Mouse (Mus musculus): ENCODE data around the gene Zfp418. TPM values are rescaled to one million over a fixed set of nuclear protein-coding genes. Genes with fewer than 3 reads are reported as not detected.
"Not testable (repeated sequence)": the region's sequence is repeated elsewhere in the genome, so short reads cannot be mapped to it uniquely, and the experiment has no call there.

Gene Zfp418
- polyA plus RNA-seq, 1 experiment from 2014 or later, result 3.0 TPM

- H3K27ac ChIP-seq, result not testable (repeated sequence)
Measured at GRCm38 (mm10) chr7:7209313-7210151, 38.4 kb downstream of the Zfp418 start, which contains the start of gene Zfp772. Gene Zfp772 (minus strand): TSS chr7:7209998.

More at GRCm38 (mm10) chr7:7209313-7210151, 38.4 kb downstream of the Zfp418 start, which contains the start of gene Zfp772:
- H3K27me3 ChIP-seq; H3K36me3 ChIP-seq; H3K9me3 ChIP-seq; H3K4me1 ChIP-seq; ATAC-seq (ENCODE audit: insufficient number of reproducible peaks, insufficient read depth, low FRiP score, low TSS enrichment): not testable (repeated sequence)
- peak within 1 kb of the TSS; percentile 50 for H3K9ac ChIP-seq
- peak within 1 kb of the TSS; percentile 51 for H3K4me3 ChIP-seq
- H3K4me2 ChIP-seq (replicated peaks), result peak within 1 kb of the TSS; percentile 66
- 1% methylated on average over 24 of the region's 24 CpGs for WGBS

Other genes with a start within 250 kb of the Zfp418 start
- not detected in 2 replicates for gene Aurkc, start 176.0 kb upstream of the Zfp418 start, polyA plus RNA-seq (2016; fragmentation: Nextera tagmentation; extraction: Ambion mirVana)
- 12.2 and 15.5 TPM in 2 replicates for gene Zfp954, start 49.8 kb upstream of the Zfp418 start, polyA plus RNA-seq (2016; fragmentation: Nextera tagmentation; extraction: Ambion mirVana)
- 3.6 and 4.1 TPM in 2 replicates for gene Zfp773, start 34.6 kb upstream of the Zfp418 start, polyA plus RNA-seq (2016; fragmentation: Nextera tagmentation; extraction: Ambion mirVana)
- gene Zfp772, start 38.7 kb downstream of the Zfp418 start, polyA plus RNA-seq (2016; fragmentation: Nextera tagmentation; extraction: Ambion mirVana), result 9.6 and 10.2 TPM in 2 replicates
- 0.75 and 1.9 TPM in 2 replicates for gene Vmn2r29, start 76.0 kb downstream of the Zfp418 start, polyA plus RNA-seq (2016; fragmentation: Nextera tagmentation; extraction: Ambion mirVana)
- 5.5 and 5.6 TPM in 2 replicates for gene Gm45844, start 107.0 kb downstream of the Zfp418 start, polyA plus RNA-seq (2016; fragmentation: Nextera tagmentation; extraction: Ambion mirVana)
- gene Clcn4, start 129.5 kb downstream of the Zfp418 start, polyA plus RNA-seq (2016; fragmentation: Nextera tagmentation; extraction: Ambion mirVana), result 51.7 and 51.9 TPM in 2 replicates
- gene Vmn2r30, start 166.3 kb downstream of the Zfp418 start, polyA plus RNA-seq (2016; fragmentation: Nextera tagmentation; extraction: Ambion mirVana), result not detected in 2 replicates
- not detected in 2 replicates for gene Gm45783, start 203.2 kb downstream of the Zfp418 start, polyA plus RNA-seq (2016; fragmentation: Nextera tagmentation; extraction: Ambion mirVana)
- 0.03 TPM in 1 of 2 replicates, not detected in the other for gene Vmn2r31, start 228.4 kb downstream of the Zfp418 start, polyA plus RNA-seq (2016; fragmentation: Nextera tagmentation; extraction: Ambion mirVana)